Mouse (Mus musculus): ENCODE measurements around the gene Foxp1. TPM values are rescaled to one million over a fixed set of nuclear protein-coding genes. Genes with fewer than 3 reads are reported as not detected.

Gene Foxp1
- 31.5 and 38.6 TPM in 2 replicates for polyA plus RNA-seq (2015; fragmentation: Nextera tagmentation; extraction: Ambion mirVana)

GRCm38 (mm10) chr6:99522359-99523108 is at the start of gene Foxp1:
Foxp1 (minus strand) TSS chr6:99522721.

Other genes with a start within 250 kb of the Foxp1 start
- gene Eif4e3, start 144.1 kb upstream of the Foxp1 start, polyA plus RNA-seq (2015; fragmentation: Nextera tagmentation; extraction: Ambion mirVana): 6.6 and 10.1 TPM in 2 replicates
- gene Gm20696, start 144.1 kb upstream of the Foxp1 start, polyA plus RNA-seq (2015; fragmentation: Nextera tagmentation; extraction: Ambion mirVana): 2.8 and 3.6 TPM in 2 replicates
- 1.2 and 2.0 TPM in 2 replicates for gene Gpr27, start 170.0 kb upstream of the Foxp1 start, polyA plus RNA-seq (2015; fragmentation: Nextera tagmentation; extraction: Ambion mirVana)
- gene Prok2, start 203.7 kb upstream of the Foxp1 start, polyA plus RNA-seq (2015; fragmentation: Nextera tagmentation; extraction: Ambion mirVana): 4.5 and 6.2 TPM in 2 replicates

Data from spleen, postnatal 0 days (tissue).